Mouse (Mus musculus): Measurements from ENCODE around the gene Cdk5rap2.

Gene Cdk5rap2

GRCm38 (mm10) chr4:70409994-70410721 is at the start of gene Cdk5rap2:
Gene Cdk5rap2, minus strand, starts transcription at chr4:70410443.
- DNase-seq (ENCODE audit: low read depth, low spot score): peak; percentile 97

GRCm38 (mm10) chr4:70452161-70452560 is 41.9 kb upstream of the Cdk5rap2 start:
- no peak for DNase-seq (ENCODE audit: low read depth, low spot score)

GRCm38 (mm10) chr4:70451750-70452149 is 41.5 kb upstream of the Cdk5rap2 start:
- peak; percentile 52 for DNase-seq (ENCODE audit: low read depth, low spot score)

GRCm38 (mm10) chr4:70449668-70450067 is 39.4 kb upstream of the Cdk5rap2 start:
- no peak for DNase-seq (ENCODE audit: low read depth, low spot score)

- DNase-seq (ENCODE audit: low read depth, low spot score): no peak
Observed at GRCm38 (mm10) chr4:70446774-70447173, 36.5 kb upstream of the Cdk5rap2 start.

GRCm38 (mm10) chr4:70420202-70420601 is 10.0 kb upstream of the Cdk5rap2 start:
- no peak for DNase-seq (ENCODE audit: low read depth, low spot score)

- DNase-seq (ENCODE audit: low read depth, low spot score): peak; percentile 64
Observed at GRCm38 (mm10) chr4:70412126-70412525, 1.9 kb upstream of the Cdk5rap2 start.

- no peak for DNase-seq (ENCODE audit: low read depth, low spot score)
Observed at GRCm38 (mm10) chr4:70409456-70409855, 787 bp downstream of the Cdk5rap2 start.

- DNase-seq (ENCODE audit: low read depth, low spot score): peak; percentile 74
Observed at GRCm38 (mm10) chr4:70402109-70402819, 8.0 kb downstream of the Cdk5rap2 start.

GRCm38 (mm10) chr4:70399476-70399875 is 10.8 kb downstream of the Cdk5rap2 start:
- DNase-seq (ENCODE audit: low read depth, low spot score): no peak

- DNase-seq (ENCODE audit: low read depth, low spot score): no peak
Observed at GRCm38 (mm10) chr4:70399074-70399473, 11.2 kb downstream of the Cdk5rap2 start.

- no peak for DNase-seq (ENCODE audit: low read depth, low spot score)
Observed at GRCm38 (mm10) chr4:70398088-70398487, 12.2 kb downstream of the Cdk5rap2 start.

- DNase-seq (ENCODE audit: low read depth, low spot score): no peak
Observed at GRCm38 (mm10) chr4:70396701-70397100, 13.5 kb downstream of the Cdk5rap2 start.

GRCm38 (mm10) chr4:70394736-70395135 is 15.5 kb downstream of the Cdk5rap2 start:
- no peak for DNase-seq (ENCODE audit: low read depth, low spot score)

GRCm38 (mm10) chr4:70391760-70392372 is 18.4 kb downstream of the Cdk5rap2 start:
- peak; percentile 47 for DNase-seq (ENCODE audit: low read depth, low spot score)

- no peak for DNase-seq (ENCODE audit: low read depth, low spot score)
Observed at GRCm38 (mm10) chr4:70391073-70391472, 19.2 kb downstream of the Cdk5rap2 start.

- DNase-seq (ENCODE audit: low read depth, low spot score): no peak
Observed at GRCm38 (mm10) chr4:70386206-70386605, 24.0 kb downstream of the Cdk5rap2 start.

- no peak for DNase-seq (ENCODE audit: low read depth, low spot score)
Observed at GRCm38 (mm10) chr4:70377359-70377758, 32.9 kb downstream of the Cdk5rap2 start.

GRCm38 (mm10) chr4:70365061-70365858 is 45.0 kb downstream of the Cdk5rap2 start:
- no peak for DNase-seq (ENCODE audit: low read depth, low spot score)

- DNase-seq (ENCODE audit: low read depth, low spot score): no peak
Observed at GRCm38 (mm10) chr4:70361366-70361765, 48.9 kb downstream of the Cdk5rap2 start.

GRCm38 (mm10) chr4:70355659-70356350 is 54.4 kb downstream of the Cdk5rap2 start:
- peak; percentile 82 for DNase-seq (ENCODE audit: low read depth, low spot score)

Data from telencephalon, adult 2 months (tissue).